Mouse (Mus musculus) adrenal gland, postnatal 4 days (tissue): ENCODE measurements at regions not wholly inside any gene's neighbourhood (a gene's known extent, or its start where the extent isn't known, plus 50 kb on each side); places are given as distances from the start of the nearest gene placed in this dataset.

Source experiments
- DNase-seq, 2 experiments: peaks; one replicate each; pipeline ENCODE4 v3.0.0; 2021 to 2022; ENCODE audit warnings: low spot score in 2 of 2, mixed read lengths in 2 of 2

DNA sequence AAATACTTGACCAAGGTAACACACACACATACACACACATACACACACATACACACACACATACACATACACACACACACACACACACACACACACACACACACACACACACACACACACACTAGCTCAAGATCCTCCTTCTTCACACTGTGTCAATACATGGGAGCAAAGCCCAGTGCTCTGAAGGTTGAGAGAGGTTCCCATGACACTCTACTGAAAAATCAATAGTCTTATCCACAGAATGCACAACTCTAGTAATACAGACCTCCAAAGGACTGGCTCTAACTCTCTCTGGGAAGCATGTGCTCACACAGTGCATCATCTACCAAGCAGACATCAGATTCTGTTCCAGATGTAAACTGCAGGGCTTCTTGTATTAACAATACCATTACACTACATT lies 151.7 kb downstream of the 1190002N15Rik start:
- no peak for DNase-seq

DNA sequence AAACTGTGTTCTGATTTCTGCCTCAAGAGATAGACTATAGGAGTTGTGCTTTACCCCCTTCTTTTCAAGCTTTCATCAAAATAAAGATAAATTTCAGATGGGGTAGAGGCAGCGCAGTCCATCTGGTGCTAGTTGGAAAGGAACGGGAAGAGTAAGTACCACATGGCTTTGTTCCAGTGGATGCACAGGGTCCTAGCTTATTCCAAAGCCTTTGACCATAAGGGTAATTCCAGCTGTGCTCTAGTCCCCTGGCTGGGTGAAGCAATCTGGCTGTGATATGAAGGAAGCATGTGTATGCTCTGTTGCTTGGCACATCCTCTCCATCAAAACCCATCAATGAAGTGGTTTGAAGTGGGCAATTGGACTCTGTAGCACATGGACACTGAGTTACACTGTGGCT lies 155.6 kb downstream of the 1190002N15Rik start:
- DNase-seq: no peak

GRCm38 (mm10) chr9:94378835-94379234 lies 159.0 kb downstream of the 1190002N15Rik start:
- no peak for DNase-seq

GRCm38 (mm10) chr9:94378291-94378690 lies 159.6 kb downstream of the 1190002N15Rik start:
- no peak for DNase-seq

- DNase-seq: no peak
These were observed 160.4 kb downstream of the 1190002N15Rik start for GRCm38 (mm10) chr9:94377346-94378039.

GRCm38 (mm10) chr9:94370976-94371375 lies 166.9 kb downstream of the 1190002N15Rik start:
- DNase-seq: no peak

DNA sequence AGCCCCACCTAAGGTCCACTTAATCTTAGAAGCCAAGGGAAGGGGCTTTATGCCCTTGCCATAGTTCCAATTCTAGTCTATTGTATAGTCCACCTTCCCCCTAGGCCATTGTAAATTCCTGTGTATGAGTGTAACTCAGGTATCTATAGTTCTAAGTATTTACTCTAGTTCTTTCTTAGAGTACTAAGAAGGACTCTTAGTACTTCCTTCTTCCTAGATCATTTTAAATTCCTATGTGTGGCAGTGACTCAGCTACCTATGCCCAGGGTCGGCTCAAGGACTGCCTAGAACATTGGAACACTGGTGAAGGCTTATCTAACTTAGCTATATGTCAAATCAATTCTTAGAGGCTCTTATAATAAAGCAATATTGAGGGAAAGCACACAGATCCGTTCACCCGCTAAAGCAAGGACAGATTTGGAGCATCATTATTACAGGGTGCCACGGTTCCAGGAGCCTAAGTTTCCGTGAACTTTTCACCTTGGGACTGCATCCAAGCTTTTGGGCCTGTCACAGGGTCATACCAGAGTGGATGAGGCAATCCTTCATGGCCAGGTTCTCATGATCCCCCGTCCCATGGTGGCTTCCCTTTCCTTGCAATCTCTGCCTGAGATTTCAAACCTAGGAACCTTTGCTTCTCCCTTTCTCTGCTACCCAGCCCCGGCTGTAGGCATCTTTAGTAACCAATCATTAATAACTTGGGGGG lies 169.5 kb downstream of the 1190002N15Rik start:
- DNase-seq: no peak

GRCm38 (mm10) chr9:94361877-94362697 lies 175.8 kb downstream of the 1190002N15Rik start:
- no peak for DNase-seq

GRCm38 (mm10) chr9:94361011-94361410 lies 176.9 kb downstream of the 1190002N15Rik start:
- DNase-seq: no peak

DNA sequence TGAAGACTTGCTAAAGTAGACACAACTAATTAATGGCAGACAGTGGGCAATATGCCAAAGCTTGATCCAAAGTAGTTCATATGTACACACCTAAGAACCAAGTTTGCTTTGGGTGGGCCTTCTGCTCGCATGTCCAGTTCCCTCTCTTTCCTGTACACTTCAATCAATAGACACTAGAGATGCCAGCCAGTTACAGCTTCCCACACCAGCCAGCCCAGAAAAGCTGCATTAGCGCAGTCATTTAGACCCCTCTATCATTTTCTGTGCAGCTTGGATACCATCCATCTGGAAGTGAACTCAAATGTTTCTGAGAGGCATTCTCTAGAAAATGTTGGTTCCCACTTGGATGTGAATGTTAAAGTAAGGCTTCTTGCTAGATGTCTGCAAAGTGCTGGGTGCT lies 179.7 kb downstream of the 1190002N15Rik start:
- no peak for DNase-seq

GRCm38 (mm10) chr9:94342011-94342410 lies 195.9 kb downstream of the 1190002N15Rik start:
- DNase-seq: no peak

DNA sequence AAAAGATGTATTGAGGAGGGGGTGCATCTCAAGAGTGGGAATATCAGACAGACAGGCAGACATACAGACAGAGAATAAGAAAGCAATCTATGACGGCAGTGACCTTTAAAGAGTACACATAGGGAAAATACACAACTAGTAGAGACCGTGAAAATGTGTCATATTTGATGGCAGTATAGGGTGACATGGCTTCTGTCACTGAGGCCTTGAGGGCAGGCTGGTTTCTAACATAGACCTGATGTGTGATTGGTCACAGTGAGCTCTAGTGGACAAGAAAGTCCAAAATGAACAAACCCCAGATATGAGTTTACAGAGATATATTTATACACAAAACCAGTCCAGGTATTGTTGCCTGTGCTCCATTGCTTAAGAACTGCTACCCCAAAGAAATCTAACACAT lies 196.3 kb downstream of the 1190002N15Rik start:
- no peak for DNase-seq

DNA sequence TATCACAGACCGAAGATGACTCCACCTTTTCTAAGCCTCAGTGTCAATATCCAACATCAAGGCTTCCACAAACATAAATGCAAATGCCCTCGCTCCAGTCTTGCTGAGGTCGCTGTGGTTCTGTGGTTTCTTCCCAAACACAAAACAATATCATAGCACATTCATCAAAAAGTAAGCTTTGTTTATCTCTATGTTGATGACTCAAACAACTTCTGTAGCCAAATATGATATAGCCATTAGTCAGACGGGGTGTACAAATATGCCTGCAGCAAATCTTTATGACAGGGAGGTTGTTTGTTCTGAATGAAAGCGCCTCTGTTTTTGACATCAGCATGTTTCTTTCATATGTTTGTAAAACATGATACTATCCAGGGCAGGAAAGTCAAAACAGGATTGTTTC lies 204.4 kb downstream of the 1190002N15Rik start:
- no peak for DNase-seq

DNA sequence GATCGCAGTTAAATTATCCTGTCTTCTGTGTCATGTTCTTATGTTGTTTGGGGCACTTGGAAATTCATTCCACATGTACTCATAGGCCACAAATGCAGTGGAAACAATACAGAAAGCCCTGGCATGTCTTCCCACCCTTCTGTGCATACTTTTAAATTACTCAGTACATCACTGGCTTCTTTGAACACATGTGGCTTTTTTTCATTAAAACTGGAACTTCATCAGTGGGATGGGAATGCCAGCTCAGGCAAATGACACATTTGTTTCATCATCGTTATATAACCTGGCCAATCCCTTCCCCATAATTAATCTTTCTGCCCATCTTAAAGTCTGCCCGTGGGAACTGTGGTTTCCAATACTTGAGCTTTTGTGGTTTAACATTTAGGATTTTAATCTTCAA lies 214.9 kb downstream of the 1190002N15Rik start:
- no peak for DNase-seq

DNA sequence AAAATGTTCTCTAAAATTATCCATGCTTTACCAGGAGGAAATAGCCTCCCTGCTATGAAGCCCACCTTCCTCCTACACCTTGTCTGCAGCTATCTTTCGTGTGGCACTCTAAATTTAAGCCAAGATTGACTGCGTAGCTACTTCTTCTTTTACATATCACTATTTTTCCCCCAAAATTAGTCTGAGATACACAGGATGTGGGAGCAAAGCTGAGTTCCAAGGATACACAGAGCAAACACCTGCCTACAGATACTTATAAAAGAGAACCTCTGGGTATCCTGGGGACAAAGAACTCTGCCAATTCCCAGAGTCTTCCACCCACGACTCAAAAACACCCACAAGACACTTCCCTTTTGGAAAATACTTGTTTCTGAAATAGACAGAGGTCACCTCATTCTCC lies 235.3 kb downstream of the 1190002N15Rik start:
- no peak for DNase-seq

DNA sequence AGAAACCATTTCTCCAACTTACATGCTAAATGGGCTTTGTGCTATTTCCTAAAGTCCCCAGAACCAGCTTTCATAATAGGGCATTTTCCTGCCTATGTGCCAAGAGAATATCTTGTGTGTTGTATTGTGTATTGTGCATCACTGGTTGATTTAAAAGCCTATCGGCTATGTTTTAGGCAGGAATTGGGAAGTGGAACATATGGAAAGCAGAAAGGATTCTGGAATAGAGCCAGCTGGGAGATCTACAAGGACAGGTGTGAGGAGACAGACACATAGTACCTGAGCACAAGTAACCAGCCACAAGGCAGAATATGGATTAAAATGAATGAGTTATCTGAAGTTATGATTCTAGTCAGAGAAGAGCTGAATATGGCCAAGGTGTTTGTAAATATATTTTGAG lies 236.0 kb downstream of the 1190002N15Rik start:
- no peak for DNase-seq

DNA sequence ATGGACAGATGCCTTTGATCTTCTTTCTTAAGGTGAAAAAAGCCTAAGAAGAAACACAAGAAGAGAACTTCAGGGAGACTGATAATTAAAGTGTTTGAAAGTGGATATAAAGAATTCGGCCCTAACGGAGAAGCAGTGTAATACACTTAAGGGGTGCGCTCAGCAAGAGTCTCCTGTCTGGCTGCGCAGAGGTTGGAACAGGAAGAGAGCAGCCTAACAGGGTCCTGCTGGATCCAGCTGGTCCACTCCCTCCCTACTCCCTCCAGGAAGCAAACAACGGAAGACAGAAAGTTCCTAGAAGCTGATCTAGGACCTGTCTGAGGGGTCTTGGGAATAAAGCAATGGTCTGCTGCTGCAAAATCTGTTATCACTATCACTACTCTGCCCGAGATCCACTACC lies 242.4 kb downstream of the 1190002N15Rik start:
- no peak for DNase-seq

GRCm38 (mm10) chr9:94292147-94292546 lies 245.7 kb downstream of the 1190002N15Rik start:
- no peak for DNase-seq

DNA sequence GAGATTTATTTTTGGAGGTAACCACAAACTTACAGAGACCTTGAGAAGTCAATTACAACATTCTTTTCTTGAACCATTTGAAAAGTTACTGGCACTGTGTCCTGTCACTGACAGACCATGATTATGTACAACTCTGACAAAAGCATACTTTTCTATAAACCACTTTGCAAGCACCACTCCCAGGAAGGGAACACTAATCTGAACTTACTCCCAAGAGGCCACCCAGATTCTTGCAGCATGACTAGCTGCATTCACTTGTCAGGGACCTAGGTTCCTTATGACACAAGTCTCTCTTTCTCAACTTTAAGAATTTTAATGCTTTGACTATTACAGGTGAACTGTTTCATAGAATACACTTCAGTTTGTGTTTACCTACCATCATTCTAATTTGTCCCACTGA lies 248.3 kb downstream of the 1190002N15Rik start:
- no peak for DNase-seq

- no peak for DNase-seq
These were observed 250.3 kb downstream of the 1190002N15Rik start for GRCm38 (mm10) chr9:94287559-94287958.

- DNase-seq: no peak
These were observed 259.0 kb downstream of the 1190002N15Rik start for GRCm38 (mm10) chr9:94278657-94279585.
